ENCODE assay signal across 7 mouse cellular contexts in the genomic region with DNA sequence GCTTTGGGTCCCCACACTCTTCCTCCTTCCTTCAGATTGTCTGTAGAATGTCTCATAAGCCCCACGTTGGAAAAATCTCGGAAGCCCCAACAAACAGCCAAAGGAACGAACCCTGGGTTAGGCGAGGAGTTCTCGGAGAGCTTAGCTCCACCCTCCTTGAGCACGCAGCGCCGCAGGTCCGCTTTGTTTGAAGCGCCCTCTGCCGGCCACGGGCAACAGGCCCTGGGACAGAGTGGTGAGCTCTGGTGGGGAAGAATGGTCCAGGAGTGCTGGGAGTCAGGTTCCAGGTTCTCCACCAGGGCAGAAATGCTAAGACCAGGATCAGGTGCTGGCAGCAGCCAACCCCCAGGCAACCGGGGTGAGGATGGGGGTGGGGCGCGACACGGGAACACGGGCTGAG. TPM values are rescaled to one million over a fixed set of nuclear protein-coding genes. Genes with fewer than 3 reads are reported as not detected.
DNase-seq lines count a peak whose midpoint lies in the region; ATAC-seq lines count a peak whose summit lies in the region.

No protein-coding gene starts in this region.

- peaks cover 11% of the 10 kb centered on the region for H3K36me3 ChIP-seq in intestine, embryonic 15.5 days
- peaks cover 33% of the 10 kb centered on the region for H3K36me3 ChIP-seq in limb, embryonic 10.5 days
- H3K36me3 ChIP-seq in midbrain, embryonic 12.5 days = peaks cover 27% of the 10 kb centered on the region

- no peaks in the 10 kb centered on the region for H3K27me3 ChIP-seq in intestine, embryonic 15.5 days (replicated peaks)
- peaks cover 24% of the 10 kb centered on the region for H3K27me3 ChIP-seq in limb, embryonic 10.5 days (ENCODE audit: low read depth, poor library complexity, severe bottlenecking)
- H3K27me3 ChIP-seq in midbrain, embryonic 12.5 days = no peaks in the 10 kb centered on the region

- no peaks in the 10 kb centered on the region for H3K9me3 ChIP-seq in intestine, embryonic 15.5 days
- H3K9me3 ChIP-seq in limb, embryonic 10.5 days (replicated peaks) = no peaks in the 10 kb centered on the region
- no peaks in the 10 kb centered on the region for H3K9me3 ChIP-seq in midbrain, embryonic 12.5 days

- WGBS in intestine, embryonic 15.5 days = 3% methylated on average over 17 of the region's 17 CpGs
- WGBS in limb, embryonic 10.5 days = 5% methylated on average over 17 of the region's 17 CpGs
- WGBS in midbrain, embryonic 12.5 days = 3% methylated on average over 17 of the region's 17 CpGs

- H3K4me1 ChIP-seq in intestine, embryonic 15.5 days (replicated peaks) = peaks cover 17% of the 10 kb centered on the region
- peaks cover 47% of the 10 kb centered on the region for H3K4me1 ChIP-seq in limb, embryonic 10.5 days
- H3K4me1 ChIP-seq in midbrain, embryonic 12.5 days = peaks cover 17% of the 10 kb centered on the region

- H3K4me3 ChIP-seq in intestine, embryonic 15.5 days (replicated peaks) = no peak overlapping the region
- 0 out of 2 replicates have a peak overlapping the region, but pooled peaks have one; percentile 22 for H3K4me3 ChIP-seq in limb, embryonic 10.5 days
- no peak overlapping the region for H3K4me3 ChIP-seq in midbrain, embryonic 12.5 days

- H3K27ac ChIP-seq in intestine, embryonic 15.5 days = 0 out of 2 replicates have a peak overlapping the region, but pooled peaks have one; percentile 23
- peak overlapping the region; percentile 71 for H3K27ac ChIP-seq in limb, embryonic 10.5 days
- H3K27ac ChIP-seq in midbrain, embryonic 12.5 days (replicated peaks) = no peak overlapping the region

- H3K9ac ChIP-seq in intestine, embryonic 15.5 days = no peak overlapping the region
- H3K9ac ChIP-seq in midbrain, embryonic 12.5 days (replicated peaks) = no peak overlapping the region

- ATAC-seq in intestine, embryonic 15.5 days = peak; percentile 83
- ATAC-seq in midbrain, embryonic 12.5 days (ENCODE audit: low FRiP score, low read depth) = peak; percentile 71

- H3K4me2 ChIP-seq in intestine, embryonic 15.5 days (replicated peaks) = peak overlapping the region; percentile 42
- peak overlapping the region; percentile 26; the same call in 1 of the 2 replicates for H3K4me2 ChIP-seq in midbrain, embryonic 12.5 days (replicated peaks)

- peak; percentile 89 for DNase-seq in adrenal gland, adult 2 months
- peak; percentile 92 for DNase-seq in embryo, embryonic 11 days
- peak; percentile 81 to 89 for DNase-seq in gastrocnemius, postnatal 4 days (ENCODE audit: low spot score in 2 of 2)
- peak; percentile 96 for DNase-seq in limb, embryonic 10.5 days (ENCODE audit: low spot score)
- peak; percentile 67 to 86 for DNase-seq in spleen, adult 18-20 months

RNA-seq across cellular contexts. Expression of gene Mdfi, which starts 30.0 kb away (rescaled TPM):
- 1 to 10 TPM; 1.2 to 2.1 TPM for total RNA-seq in adrenal gland, adult 2 months (2021)
- polyA plus RNA-seq in adrenal gland, adult 2 months (2012; rRNA removed) = 15.8 and 24.2 TPM in 2 replicates
- total RNA-seq in gastrocnemius, postnatal 4 days (2021) = 10 to 100 TPM; 12.0 to 13.0 TPM
- polyA plus RNA-seq in intestine, embryonic 15.5 days (2015; fragmentation: Nextera tagmentation; extraction: Ambion mirVana) = 8.3 and 9.5 TPM in 2 replicates
- polyA plus RNA-seq in limb, embryonic 10.5 days (2016; fragmentation: Nextera tagmentation; extraction: Ambion mirVana) = 18.9 and 21.6 TPM in 2 replicates
- polyA plus RNA-seq in midbrain, embryonic 12.5 days (2016; fragmentation: Nextera tagmentation; extraction: Ambion mirVana) = 7.6 and 11.7 TPM in 2 replicates

RNA-seq across cellular contexts. Expression of gene Foxp4, which starts 59.9 kb away (rescaled TPM):
- total RNA-seq in adrenal gland, adult 2 months (2021) = 10 to 100 TPM; 21.8 to 25.3 TPM
- polyA plus RNA-seq in adrenal gland, adult 2 months (2012; rRNA removed) = 61.2 and 76.5 TPM in 2 replicates
- total RNA-seq in gastrocnemius, postnatal 4 days (2021) = 10 to 100 TPM; 18.9 to 22.3 TPM
- 22.3 and 24.9 TPM in 2 replicates for polyA plus RNA-seq in intestine, embryonic 15.5 days (2015; fragmentation: Nextera tagmentation; extraction: Ambion mirVana)
- polyA plus RNA-seq in limb, embryonic 10.5 days (2016; fragmentation: Nextera tagmentation; extraction: Ambion mirVana) = 23.2 and 27.2 TPM in 2 replicates
- 34.5 and 35.3 TPM in 2 replicates for polyA plus RNA-seq in midbrain, embryonic 12.5 days (2016; fragmentation: Nextera tagmentation; extraction: Ambion mirVana)
